Mouse (Mus musculus) erythroblast, embryonic 14.5 days (primary cell): ENCODE data around the gene Nkd1.

Experiments used
- GATA1 ChIP-seq: IDR thresholded peaks from 2 replicates; pipeline ENCODE4 v1.6.1; 2012; ENCODE audit warnings: low read length, inconsistent platforms, mixed read lengths
- TAL1 ChIP-seq: IDR thresholded peaks from 3 replicates; pipeline ENCODE4 v1.6.1; 2012; ENCODE audit warnings: low read length, inconsistent platforms, mixed read lengths

DNA sequence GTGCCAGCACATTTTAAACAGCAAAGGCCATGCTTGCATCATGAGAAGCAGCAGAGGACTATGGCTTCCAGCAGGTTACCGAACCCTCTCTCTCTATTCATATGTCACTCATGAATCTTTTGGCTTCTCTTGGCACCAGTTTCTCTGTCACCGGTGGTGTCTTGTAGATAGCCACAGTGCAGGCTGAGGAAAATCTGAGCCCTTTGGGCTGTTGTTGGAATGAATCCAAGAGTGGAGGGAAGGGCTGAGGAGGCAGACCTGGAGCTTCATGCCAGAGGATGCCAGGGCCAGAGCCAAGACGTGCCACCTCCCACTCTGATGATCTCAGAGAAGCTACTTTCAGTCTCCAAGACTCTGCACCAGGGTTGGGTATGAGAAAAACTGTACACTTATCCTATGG is 19.0 kb upstream of the Nkd1 start:
- no peak for TF ChIP-seq TAL1
- no peak for TF ChIP-seq GATA1
